Comparison of ENCODE assay signal across 9 mouse cellular contexts in the genomic region with DNA sequence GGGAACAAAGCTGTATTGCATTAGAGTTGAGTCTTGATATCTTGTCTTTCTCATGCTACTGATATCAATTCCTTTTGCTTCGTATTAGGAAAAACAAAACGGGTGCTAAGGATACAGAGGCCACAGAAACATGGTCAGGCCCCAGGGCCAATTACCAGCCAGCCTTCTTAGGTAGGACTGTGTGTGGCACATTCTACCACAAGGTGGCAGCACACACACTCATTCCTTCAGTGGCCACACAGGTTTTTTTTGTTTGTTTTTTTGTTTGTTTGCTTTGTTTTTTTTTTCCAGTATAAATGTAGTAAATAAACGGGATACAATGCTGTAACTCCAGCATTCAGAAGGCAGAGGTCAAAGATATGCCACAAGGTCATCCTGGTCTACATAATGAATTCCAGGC. TPM values are rescaled to one million over a fixed set of nuclear protein-coding genes. Genes with fewer than 3 reads are reported as not detected.
DNase-seq lines count a peak whose midpoint lies in the region; ATAC-seq lines count a peak whose summit lies in the region.
"Had no signal": no experiment of that assay in that cellular context is flagged by ENCODE, and none has a peak within 500 bp of the region (broad histone marks: within the 10 kb centered on the region; RNA-seq: fewer than 3 reads in every experiment).

No protein-coding gene starts in this region.

- peaks cover 8% of the 10 kb centered on the region for H3K4me1 ChIP-seq in heart, embryonic 10.5 days
- H3K4me1 ChIP-seq in embryonic facial prominence, embryonic 13.5 days: peaks cover 23% of the 10 kb centered on the region

- no peak overlapping the region for H3K9ac ChIP-seq in embryonic facial prominence, embryonic 13.5 days
- H3K9ac ChIP-seq: limb, embryonic 13.5 days had no signal

- H3K4me3 ChIP-seq in heart, embryonic 10.5 days: no peak overlapping the region
- no peak overlapping the region for H3K4me3 ChIP-seq in embryonic facial prominence, embryonic 13.5 days
- H3K4me3 ChIP-seq: limb, embryonic 13.5 days had no signal

- H3K9me3 ChIP-seq in heart, embryonic 10.5 days: no peaks in the 10 kb centered on the region
- no peaks in the 10 kb centered on the region for H3K9me3 ChIP-seq in embryonic facial prominence, embryonic 13.5 days
- H3K9me3 ChIP-seq: limb, embryonic 13.5 days had no signal

- no peaks in the 10 kb centered on the region for H3K27me3 ChIP-seq in heart, embryonic 10.5 days (ENCODE audit: insufficient read depth, poor library complexity, severe bottlenecking)
- no peaks in the 10 kb centered on the region for H3K27me3 ChIP-seq in embryonic facial prominence, embryonic 13.5 days
- H3K27me3 ChIP-seq: limb, embryonic 13.5 days had no signal

- no peaks in the 10 kb centered on the region for H3K36me3 ChIP-seq in heart, embryonic 10.5 days
- H3K36me3 ChIP-seq in embryonic facial prominence, embryonic 13.5 days: no peaks in the 10 kb centered on the region
- H3K36me3 ChIP-seq: limb, embryonic 13.5 days had no signal

- WGBS in heart, embryonic 10.5 days: 19% methylated on average over 3 of the region's 3 CpGs
- 7% methylated on average over 3 of the region's 3 CpGs for WGBS in embryonic facial prominence, embryonic 13.5 days

- H3K27ac ChIP-seq in heart, embryonic 10.5 days: no peak overlapping the region
- no peak overlapping the region for H3K27ac ChIP-seq in embryonic facial prominence, embryonic 13.5 days
- H3K27ac ChIP-seq: limb, embryonic 13.5 days had no signal

- peak; percentile 44 for DNase-seq in heart, adult 8-10 months (ENCODE audit: low spot score)
- DNase-seq in heart, embryonic 10.5 days (ENCODE audit: low spot score): no peak
- peak; percentile 78 for DNase-seq in 416B (ENCODE audit: low read depth)
- DNase-seq in T-cell, adult 2 months (ENCODE audit: low spot score): peak; percentile 47
- DNase-seq in kidney, postnatal 10 days: peak; percentile 84
- DNase-seq in testis, postnatal 10 days (ENCODE audit: low spot score): peak; percentile 80

- ATAC-seq in embryonic facial prominence, embryonic 13.5 days (ENCODE audit: insufficient number of reproducible peaks, insufficient read depth, low FRiP score, low TSS enrichment, low read depth): no peak
- peak; percentile 39 for ATAC-seq in megakaryocyte, adult 5-6 weeks (ENCODE audit: poor library complexity, severe bottlenecking)

- H3K4me2 ChIP-seq in embryonic facial prominence, embryonic 13.5 days: peak overlapping the region; percentile 26; the same call in 1 of the 2 replicates
- H3K4me2 ChIP-seq: limb, embryonic 13.5 days had no signal

RNA-seq across cellular contexts. Expression of gene Aqp11, which starts 7.2 kb away (rescaled TPM):
- 1 to 10 TPM in 3 of 4 experiments, under 1 TPM in 1; 0.98 to 2.4 (median 2.0) TPM for total RNA-seq in heart, adult 8-10 months (2022)
- 2.4 and 5.2 TPM in 2 replicates for polyA plus RNA-seq in heart, embryonic 10.5 days (2016; fragmentation: Nextera tagmentation; extraction: Ambion mirVana)
- 4.9 and 5.5 TPM in 2 replicates for polyA plus RNA-seq in embryonic facial prominence, embryonic 13.5 days (2015; fragmentation: Nextera tagmentation; extraction: Ambion mirVana)
- 0.23 and 0.42 TPM in 2 replicates for total RNA-seq in megakaryocyte, adult 5-6 weeks (2015)
- 0.04 TPM in 2 replicates for total RNA-seq in megakaryocyte, adult 5-6 weeks (2017)

RNA-seq across cellular contexts. Expression of gene Pak1, which starts 43.0 kb away (rescaled TPM):
- total RNA-seq in heart, adult 8-10 months (2022): 1 to 10 TPM in 3 of 4 experiments, under 1 TPM in 1; 0.63 to 1.3 (median 1.1) TPM
- polyA plus RNA-seq in heart, embryonic 10.5 days (2016; fragmentation: Nextera tagmentation; extraction: Ambion mirVana): 5.2 and 13.7 TPM in 2 replicates
- polyA plus RNA-seq in embryonic facial prominence, embryonic 13.5 days (2015; fragmentation: Nextera tagmentation; extraction: Ambion mirVana): 26.8 and 31.8 TPM in 2 replicates
- total RNA-seq in megakaryocyte, adult 5-6 weeks (2015): 39.8 and 40.9 TPM in 2 replicates
- 40.4 and 40.7 TPM in 2 replicates for total RNA-seq in megakaryocyte, adult 5-6 weeks (2017)

RNA-seq across cellular contexts. Expression of gene Clns1a, which starts 48.9 kb away (rescaled TPM):
- total RNA-seq in heart, adult 8-10 months (2022): 10 to 100 TPM; 27.4 to 29.8 (median 28.3) TPM
- polyA plus RNA-seq in heart, embryonic 10.5 days (2016; fragmentation: Nextera tagmentation; extraction: Ambion mirVana): 151 and 209 TPM in 2 replicates
- 223 and 229 TPM in 2 replicates for polyA plus RNA-seq in embryonic facial prominence, embryonic 13.5 days (2015; fragmentation: Nextera tagmentation; extraction: Ambion mirVana)
- total RNA-seq in megakaryocyte, adult 5-6 weeks (2015): 92.5 and 97.6 TPM in 2 replicates
- 95.1 and 105 TPM in 2 replicates for total RNA-seq in megakaryocyte, adult 5-6 weeks (2017)

Comparison
In these comparisons a context has a peak if more than half of its experiments do, and no peak if none do; other contexts are left out.
1. RNA of gene Pak1, which starts 43.0 kb away (total RNA-seq): 39.8 to 40.9 TPM in megakaryocyte, adult 5-6 weeks; 0.63 to 1.3 TPM in heart, adult 8-10 months; every median in the first group is over 10 times any median in the second.